Mouse (Mus musculus) embryo, embryonic 10 days (tissue): ENCODE measurements around the gene Cyp2c70.
A peak's percentile ranks its signal among the peaks of the same experiment; 100 is the strongest.
"Not testable (repeated sequence)": the region's sequence is repeated elsewhere in the genome, so short reads cannot be mapped to it uniquely, and the experiment has no call there.

Source experiments
- DNase-seq: peaks from one replicate; pipeline ENCODE4 v3.0.0-alpha.2; 2015; ENCODE audit warnings: low spot score

The Cyp2c70 gene

DNA sequence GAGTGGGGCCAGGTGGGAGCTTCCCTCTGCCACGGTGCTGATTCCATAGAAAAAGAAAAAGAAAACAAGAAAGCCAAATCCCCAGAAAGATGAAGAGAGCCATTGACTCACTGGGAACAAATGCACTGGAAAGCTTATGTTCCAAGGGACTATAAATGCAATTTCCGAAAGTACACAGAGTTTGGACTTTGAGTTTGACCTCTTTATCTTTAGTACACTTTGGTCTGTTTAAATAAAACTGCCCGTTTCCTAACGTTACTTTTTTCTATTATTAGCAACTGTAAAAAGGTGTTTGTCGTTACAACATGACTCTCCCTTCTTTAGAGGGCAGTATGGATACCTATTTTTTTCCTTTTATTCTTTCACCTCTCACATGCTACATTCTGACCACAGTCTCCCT is at the start of gene Cyp2c70:
TSS of gene Cyp2c70 (minus strand) at position 174 of the 400 bp plus-strand sequence.
- no peak for DNase-seq

GRCm38 (mm10) chr19:40232560-40232959 is 45.4 kb upstream of the Cyp2c70 start:
- no peak for DNase-seq

- DNase-seq, result no peak
These were observed 44.9 kb upstream of the Cyp2c70 start for GRCm38 (mm10) chr19:40231825-40232541.

DNA sequence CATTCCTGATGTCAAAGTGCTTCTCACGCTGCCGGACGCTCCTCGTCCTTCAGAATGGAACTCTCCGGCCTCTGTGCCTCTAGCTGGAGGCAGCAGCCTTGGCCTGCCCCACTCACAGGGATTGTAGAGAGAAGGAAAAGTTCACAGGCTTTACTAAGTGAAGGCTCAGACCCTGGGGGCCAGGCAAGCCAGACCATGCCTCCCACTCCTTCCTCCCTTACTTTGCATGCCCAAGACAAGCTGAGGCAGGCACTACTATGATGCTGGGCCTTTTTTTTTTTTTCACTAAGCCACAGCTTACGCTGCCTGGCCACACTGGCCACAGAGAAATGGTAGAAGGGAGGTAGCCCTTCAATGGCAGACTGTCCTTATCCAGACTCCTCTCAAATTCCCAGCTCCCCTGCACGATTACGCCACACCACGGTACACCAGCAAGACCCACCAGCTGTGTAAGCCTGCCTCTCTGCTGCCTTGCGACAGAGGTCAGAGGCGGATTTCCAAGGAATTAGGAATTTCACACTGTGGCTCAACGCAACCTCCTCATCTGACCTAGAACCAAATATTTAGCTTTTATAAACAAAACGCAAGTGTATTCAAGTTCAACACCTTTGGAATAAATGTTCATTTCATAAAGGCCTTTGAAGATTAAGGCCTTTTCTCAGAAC is 44.1 kb upstream of the Cyp2c70 start:
- no peak for DNase-seq

DNA sequence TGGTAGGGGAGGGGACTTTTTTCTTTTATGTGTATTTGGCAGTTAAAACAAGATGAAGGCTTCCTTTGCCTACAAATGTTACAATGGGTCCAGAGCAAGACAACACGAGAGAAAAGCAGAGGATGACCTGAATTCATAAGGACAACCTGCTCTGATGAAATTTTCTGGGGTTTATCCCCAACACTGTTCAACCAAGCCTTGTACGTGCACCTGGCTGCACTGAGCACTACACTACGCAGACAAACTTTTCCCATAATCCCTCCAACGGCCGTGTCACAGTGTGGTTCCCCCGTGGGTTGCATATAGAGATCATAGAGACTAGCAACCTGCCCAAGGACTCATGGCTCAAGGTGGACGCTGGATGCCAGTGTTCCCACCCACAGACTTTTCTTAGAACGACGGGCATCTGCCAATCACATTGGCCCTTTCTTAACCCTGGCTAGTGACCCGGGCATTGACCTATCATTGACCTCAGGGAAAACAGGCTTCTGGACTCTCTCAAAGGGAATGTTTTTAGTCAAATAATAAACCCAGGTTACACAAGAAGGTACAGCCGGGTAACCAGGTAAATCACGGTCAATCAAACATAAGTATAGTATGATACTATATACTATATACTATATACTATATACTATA is 39.5 kb upstream of the Cyp2c70 start:
- no peak for DNase-seq

- DNase-seq, result no peak
These were observed 38.6 kb upstream of the Cyp2c70 start for GRCm38 (mm10) chr19:40225761-40226110.

DNA sequence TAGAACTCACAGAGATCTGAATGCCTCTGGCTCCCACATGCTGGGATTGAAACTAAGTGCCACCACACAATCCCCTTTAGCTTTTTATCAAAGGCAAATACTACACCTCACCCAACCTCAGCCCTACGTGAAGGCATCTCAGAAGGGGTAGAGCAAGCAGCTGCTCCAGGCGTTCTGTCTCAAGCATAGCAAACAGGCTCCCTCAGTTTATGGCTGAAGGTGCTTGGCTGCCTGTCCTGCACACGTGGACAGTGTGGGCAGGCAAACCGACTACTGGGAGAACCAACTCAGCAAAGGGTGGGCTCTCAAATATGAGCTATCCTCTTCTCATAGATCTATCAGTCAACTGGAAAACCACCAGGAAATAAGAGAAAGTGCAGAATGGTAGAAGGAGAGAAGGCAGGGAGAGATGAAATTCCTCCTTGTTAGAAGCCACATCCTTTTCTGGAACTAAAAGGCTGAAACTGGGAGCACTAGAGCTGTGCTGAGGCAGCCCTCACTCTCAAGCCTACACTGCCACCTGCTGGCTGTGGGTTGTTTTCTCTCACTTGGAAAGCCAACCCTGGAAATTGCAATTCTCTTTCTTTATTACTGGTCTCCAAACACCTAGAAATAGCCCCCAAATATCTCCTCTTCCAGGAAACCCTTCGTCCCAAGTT is 38.1 kb upstream of the Cyp2c70 start:
- peak; percentile 85 for DNase-seq

DNA sequence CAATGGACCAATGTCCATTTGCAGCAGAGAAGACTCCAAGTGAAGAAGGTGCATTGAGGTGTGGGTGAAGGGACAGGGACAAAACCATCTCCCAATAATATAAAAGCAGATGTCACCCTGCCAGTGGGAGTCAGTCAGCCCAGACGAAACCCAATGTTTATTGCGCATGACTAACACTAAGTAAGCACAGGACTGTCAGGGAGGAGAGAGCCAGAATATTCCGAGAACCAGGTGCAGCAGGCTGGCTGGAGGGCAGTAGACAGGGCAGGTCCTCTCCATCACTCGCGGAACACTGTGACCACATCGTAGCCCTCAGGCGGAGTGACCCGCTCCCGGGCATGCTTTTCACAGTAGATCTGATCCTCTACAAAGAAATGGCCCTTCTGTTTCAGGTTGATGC is 35.2 kb upstream of the Cyp2c70 start:
- not testable (repeated sequence) for DNase-seq

- DNase-seq, result no peak
These were observed 33.7 kb upstream of the Cyp2c70 start for GRCm38 (mm10) chr19:40220878-40221277.

GRCm38 (mm10) chr19:40202947-40203346 is 15.8 kb upstream of the Cyp2c70 start:
- not testable (repeated sequence) for DNase-seq

DNA sequence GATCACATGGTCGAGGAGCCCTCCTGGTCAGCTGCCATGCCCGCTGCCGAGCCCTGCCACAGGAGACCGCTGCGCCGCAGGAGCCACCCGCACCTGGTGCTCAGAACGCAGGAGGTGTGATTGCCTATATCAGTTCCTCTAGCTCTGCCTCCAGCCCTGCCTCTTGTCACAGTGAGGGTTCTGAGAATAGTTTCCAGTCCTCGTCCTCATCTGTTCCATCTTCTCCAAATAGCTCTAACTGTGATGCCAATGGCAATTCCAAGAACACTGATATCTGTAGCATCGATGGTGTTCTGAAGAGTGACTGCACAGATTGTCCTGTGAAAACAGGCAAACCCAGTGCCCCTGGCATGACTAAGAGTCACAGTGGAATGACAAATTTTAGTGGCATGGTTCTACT is 3.5 kb upstream of the Cyp2c70 start:
- no peak for DNase-seq

DNA sequence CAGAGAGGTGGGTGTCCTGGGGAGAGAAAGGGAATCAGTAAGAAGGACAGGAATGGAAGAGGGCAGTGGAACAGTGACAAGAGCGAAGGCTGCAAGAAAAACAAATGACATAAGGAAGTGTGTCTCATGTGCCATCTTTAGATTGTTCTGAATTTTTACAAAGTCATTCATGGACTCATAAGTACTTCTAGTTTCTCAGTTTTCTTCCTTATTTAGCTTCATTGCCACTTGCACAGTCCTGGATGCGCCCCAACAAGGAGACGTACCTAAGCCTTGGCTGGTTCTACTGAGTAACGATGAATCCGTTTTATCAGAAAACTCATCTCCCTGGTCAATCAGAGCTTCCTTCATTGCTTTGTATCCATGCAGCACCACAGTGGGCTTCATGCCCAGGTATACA is 3.5 kb downstream of the Cyp2c70 start:
- no peak for DNase-seq

DNA sequence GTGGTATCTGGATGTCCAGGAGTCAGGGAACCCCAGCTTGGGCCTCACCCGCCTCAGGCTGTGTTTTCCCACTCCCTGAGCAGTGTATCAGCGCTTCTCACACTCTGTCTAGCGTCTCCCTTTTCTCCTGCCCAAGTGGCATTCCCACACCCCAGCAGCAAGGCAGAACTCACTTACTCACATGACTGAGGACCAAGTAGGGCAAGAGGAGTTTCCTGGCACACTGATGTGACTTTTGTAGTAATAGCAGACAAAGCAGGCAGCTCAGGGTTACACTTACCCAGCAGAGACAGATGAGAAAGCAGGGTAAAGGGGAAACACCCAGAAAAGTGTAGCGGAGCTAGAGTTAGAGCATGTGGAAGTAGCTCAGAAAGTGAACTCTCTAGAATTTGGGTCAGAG is 8.8 kb downstream of the Cyp2c70 start:
- no peak for DNase-seq

- not testable (repeated sequence) for DNase-seq
These were observed 18.7 kb downstream of the Cyp2c70 start for GRCm38 (mm10) chr19:40168391-40168790.

DNA sequence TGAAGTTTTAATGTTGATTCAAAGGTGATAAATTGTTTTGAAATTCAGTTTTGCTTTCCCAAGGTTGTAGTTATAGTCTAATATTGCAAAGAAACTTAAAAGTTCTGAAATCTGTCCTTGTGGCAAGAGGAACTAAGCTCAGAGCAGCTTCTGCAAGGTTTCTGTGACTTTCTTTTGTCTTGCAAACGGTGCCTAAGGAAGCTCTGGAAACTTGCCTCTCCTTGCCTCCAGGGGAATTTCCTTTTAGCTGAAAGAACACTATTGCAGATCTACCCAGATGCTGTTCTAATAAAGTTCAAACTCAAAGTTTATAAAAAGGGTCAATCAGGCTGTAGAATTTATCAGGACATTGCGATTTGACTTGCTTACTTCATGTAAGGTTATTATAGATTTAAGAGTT is 60.1 kb downstream of the Cyp2c70 start:
- not testable (repeated sequence) for DNase-seq

GRCm38 (mm10) chr19:40125165-40125564 is 62.0 kb downstream of the Cyp2c70 start:
- DNase-seq, result not testable (repeated sequence)

GRCm38 (mm10) chr19:40119624-40120023 is 67.5 kb downstream of the Cyp2c70 start:
- DNase-seq, result not testable (repeated sequence)
